Mouse (Mus musculus) myocyte (in vitro differentiated cells): Measurements from ENCODE around the gene Ccdc7a. TPM values are rescaled to one million over a fixed set of nuclear protein-coding genes. Genes with fewer than 3 reads are reported as not detected.
"Not testable (repeated sequence)": the region's sequence is repeated elsewhere in the genome, so short reads cannot be mapped to it uniquely, and the experiment has no call there.

Experiments
- H3K27me3 ChIP-seq: one replicate; pipeline ENCODE4 v1.6.1; 2011; ENCODE audit not compliant: control insufficient read depth, insufficient read depth, insufficient read length
- H3K36me3 ChIP-seq: one replicate; pipeline ENCODE4 v1.6.1; 2011; ENCODE audit not compliant: control insufficient read depth, insufficient read depth
- H3K4me2 ChIP-seq: one replicate; pipeline ENCODE4 v1.6.1; 2011; ENCODE audit warnings: low read depth, control low read depth
- H3K4me3 ChIP-seq: one replicate; pipeline ENCODE4 v1.5.1; 2011; ENCODE audit warnings: mild to moderate bottlenecking, control low read depth, moderate library complexity
- H3K79me2 ChIP-seq: one replicate; pipeline ENCODE4 v1.6.1; 2011; ENCODE audit not compliant: control insufficient read depth, insufficient read depth
- H3ac ChIP-seq: one replicate; pipeline ENCODE4 v1.6.1; 2011; ENCODE audit not compliant: control insufficient read depth, insufficient read length
- CEBPB ChIP-seq: IDR thresholded peaks from 2 replicates; pipeline ENCODE4 v1.6.1; 2011; ENCODE audit warnings: mild to moderate bottlenecking, moderate library complexity; ENCODE audit not compliant: poor library complexity, insufficient read depth, severe bottlenecking
- E2F4 ChIP-seq: IDR thresholded peaks from one replicate; pipeline ENCODE4 v1.6.1; 2011; ENCODE audit warnings: mild to moderate bottlenecking, control low read depth, moderate library complexity; ENCODE audit not compliant: insufficient read depth
- MYOG ChIP-seq, 3 experiments: IDR thresholded peaks; one replicate each; pipeline ENCODE4 v1.6.1; 2011; ENCODE audit warnings: control low read depth in 2 of 3, low read depth in 2 of 3, mild to moderate bottlenecking in 2 of 3; ENCODE audit not compliant: insufficient read length in 2 of 3, control insufficient read depth in 1 of 3, insufficient read depth in 1 of 3
- POLR2AphosphoS2 ChIP-seq: IDR thresholded peaks from one replicate; pipeline ENCODE4 v1.6.1; 2011; ENCODE audit warnings: low read depth, control low read depth; ENCODE audit not compliant: insufficient read length
- REST ChIP-seq: IDR thresholded peaks from one replicate; pipeline ENCODE4 v1.6.1; 2011; ENCODE audit warnings: mild to moderate bottlenecking, control low read depth, moderate library complexity; ENCODE audit not compliant: insufficient read depth, insufficient read length
- TCF12 ChIP-seq: IDR thresholded peaks from one replicate; pipeline ENCODE4 v1.6.1; 2011; ENCODE audit warnings: mild to moderate bottlenecking, control low read depth; ENCODE audit not compliant: poor library complexity, insufficient read depth, severe bottlenecking
- TCF3 ChIP-seq: IDR thresholded peaks from one replicate; pipeline ENCODE4 v1.6.1; 2011; ENCODE audit warnings: low read depth, control low read depth; ENCODE audit not compliant: insufficient read length
- USF1 ChIP-seq: IDR thresholded peaks from one replicate; pipeline ENCODE4 v1.6.1; 2011; ENCODE audit warnings: low read depth, mild to moderate bottlenecking, control low read depth, moderate library complexity
- polyA plus RNA-seq: library from polyadenylated mRNA; unstranded; fragments of >200 nt; fragmentation: generic; extraction: Trizol; gene quantifications from one replicate; pipeline ENCODE4 v1.2.1, GENCODE M21; 2012; ENCODE audit warnings: missing spikeins

Ccdc7a gene
- not detected for polyA plus RNA-seq

GRCm38 (mm10) chr8:129065417-129065816 lies at the start of gene Ccdc7a:
Ccdc7a (minus strand) TSS chr8:129065517.
- H3K4me2 ChIP-seq, H3K4me3 ChIP-seq: not testable (repeated sequence)

DNA sequence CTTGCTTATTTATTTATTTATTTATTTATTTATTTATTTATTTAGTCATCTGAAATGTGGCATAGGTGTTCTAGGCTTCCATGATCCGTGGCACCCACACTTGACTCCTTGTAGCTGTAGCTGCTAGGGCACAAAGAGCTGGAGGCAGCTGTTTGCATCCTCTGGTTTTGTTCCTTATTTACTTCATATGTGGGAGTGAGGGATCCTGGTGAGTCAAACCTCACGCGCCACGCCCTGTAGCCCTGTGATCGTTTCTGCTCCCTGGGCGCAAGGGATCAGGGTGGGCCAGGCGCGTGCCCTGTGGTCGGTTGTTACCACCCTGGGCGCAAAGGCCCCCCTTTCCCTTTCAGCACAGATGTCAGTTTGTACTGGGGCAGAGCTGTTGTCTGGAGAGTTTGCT lies 1.5 kb upstream of the Ccdc7a start, which contains the start of gene Ccdc7b:
Ccdc7b (plus strand) TSS at position 301 of the 400 bp plus-strand sequence.
- not testable (repeated sequence) for H3K79me2 ChIP-seq

More at GRCm38 (mm10) chr8:129065417-129065816, at the start of gene Ccdc7a:
- not testable (repeated sequence) for H3ac ChIP-seq, H3K36me3 ChIP-seq, H3K79me2 ChIP-seq, H3K27me3 ChIP-seq

GRCm38 (mm10) chr8:128991389-128991788 lies 73.9 kb downstream of the Ccdc7a start:
- no peaks in the 10 kb centered on the region for H3K36me3 ChIP-seq
- no peak for TF ChIP-seq E2F4
- TF ChIP-seq POLR2AphosphoS2 = no peak
- no peak for TF ChIP-seq USF1
- TF ChIP-seq MYOG (IDR thresholded peaks at IDR 0.05; ENCODE audit: control insufficient read depth in 1 of 3, insufficient read depth in 1 of 3, insufficient read length in 2 of 3, low read depth in 2 of 3) = no peak
- no peaks in the 10 kb centered on the region for H3K27me3 ChIP-seq
- no peak overlapping the region for H3ac ChIP-seq
- no peaks in the 10 kb centered on the region for H3K79me2 ChIP-seq
- no peak overlapping the region for H3K4me2 ChIP-seq
- H3K4me3 ChIP-seq = no peak overlapping the region

More for the DNA sequence above, 1.5 kb upstream of the Ccdc7a start, which contains the start of gene Ccdc7b:
- H3K4me2 ChIP-seq, H3K4me3 ChIP-seq, H3ac ChIP-seq, H3K27me3 ChIP-seq, H3K36me3 ChIP-seq: not testable (repeated sequence)

GRCm38 (mm10) chr8:128948941-128949340 lies 116.4 kb downstream of the Ccdc7a start:
- H3K4me3 ChIP-seq, H3K36me3 ChIP-seq, H3K27me3 ChIP-seq, H3ac ChIP-seq, H3K4me2 ChIP-seq, H3K79me2 ChIP-seq: not testable (repeated sequence)

- H3K36me3 ChIP-seq, H3K79me2 ChIP-seq, H3ac ChIP-seq, H3K4me2 ChIP-seq, H3K4me3 ChIP-seq, H3K27me3 ChIP-seq: not testable (repeated sequence)
These were observed 124.2 kb downstream of the Ccdc7a start for GRCm38 (mm10) chr8:128941022-128941641.

- TF ChIP-seq TCF3 (no peak), REST (no peak), E2F4 (no peak)
- Histone ChIP-seq H3K4me2 (no peak overlapping the region), H3K79me2 (no peaks in the 10 kb centered on the region), H3K4me3 (no peak overlapping the region), H3K27me3 (no peaks in the 10 kb centered on the region), H3K36me3 (no peaks in the 10 kb centered on the region), H3ac (no peak overlapping the region)
These were observed 131.9 kb downstream of the Ccdc7a start for GRCm38 (mm10) chr8:128933446-128933845.

DNA sequence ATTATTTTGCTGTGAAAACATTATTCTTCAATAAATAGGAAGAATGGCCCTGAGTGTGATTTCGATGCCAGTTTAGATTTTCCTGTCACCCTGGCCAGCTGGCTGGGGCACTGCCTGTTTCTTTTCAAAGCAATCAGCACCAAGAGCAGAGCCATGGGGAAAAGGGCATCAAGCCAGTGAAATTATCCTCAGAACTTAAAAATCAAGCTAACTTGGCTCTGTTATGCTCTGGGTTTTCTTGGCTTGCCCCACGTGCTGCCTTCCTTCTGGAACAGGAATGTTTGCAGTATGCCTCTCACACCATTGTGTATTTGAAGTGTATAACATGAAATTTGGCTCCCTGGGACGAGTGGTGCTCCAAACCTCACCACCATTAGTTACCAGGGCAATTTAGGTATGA lies 182.6 kb downstream of the Ccdc7a start:
- Histone ChIP-seq H3K79me2 (no peaks in the 10 kb centered on the region), H3K36me3 (no peaks in the 10 kb centered on the region), H3K4me3 (no peak overlapping the region), H3K27me3 (no peaks in the 10 kb centered on the region), H3K4me2 (no peak overlapping the region), H3ac (no peak overlapping the region)
- TF ChIP-seq CEBPB (no peak), MYOG (IDR thresholded peaks at IDR 0.05; ENCODE audit: control insufficient read depth in 1 of 3, insufficient read depth in 1 of 3, insufficient read length in 2 of 3, low read depth in 2 of 3) (no peak), TCF12 (no peak), TCF3 (no peak)
